Mouse (Mus musculus) CH12F3 (cell line): Measurements from ENCODE around the gene Hnrnph1.

Experiments
- in situ Hi-C: fragments of 300-500 bp; cut with MboI; formaldehyde crosslinking; loops from 2 replicates; pipeline ENCODE4 v1.14.3; 2020; ENCODE audit warnings: low sequenced_read_pairs

The Hnrnph1 gene

GRCm38 (mm10) chr11:50371911-50372310 is 4.9 kb upstream of the Hnrnph1 start:
- in situ Hi-C loops: no loop called here

GRCm38 (mm10) chr11:50373086-50373485 is 3.7 kb upstream of the Hnrnph1 start:
- in situ Hi-C loops: no loop called here

GRCm38 (mm10) chr11:50373621-50374020 is 3.2 kb upstream of the Hnrnph1 start:
- in situ Hi-C loops: no loop called here

- in situ Hi-C loops: no loop called here
Measured at GRCm38 (mm10) chr11:50374286-50375015, 2.3 kb upstream of the Hnrnph1 start.

- in situ Hi-C loops: no loop called here
Measured at GRCm38 (mm10) chr11:50375421-50375820, 1.4 kb upstream of the Hnrnph1 start.

- in situ Hi-C loops: no loop called here
Measured at GRCm38 (mm10) chr11:50376156-50376790, 517 bp upstream of the Hnrnph1 start.

- in situ Hi-C loops: no loop called here
Measured at GRCm38 (mm10) chr11:50377892-50378684, 1.3 kb downstream of the Hnrnph1 start.

- in situ Hi-C loops: no loop called here
Measured at GRCm38 (mm10) chr11:50379023-50379752, 2.4 kb downstream of the Hnrnph1 start.

GRCm38 (mm10) chr11:50381311-50381710 is 4.5 kb downstream of the Hnrnph1 start:
- in situ Hi-C loops: no loop called here

GRCm38 (mm10) chr11:50387167-50387679 is 10.4 kb downstream of the Hnrnph1 start:
- in situ Hi-C loops: no loop called here

GRCm38 (mm10) chr11:50387697-50388096 is 10.9 kb downstream of the Hnrnph1 start:
- in situ Hi-C loops: no loop called here

- in situ Hi-C loops: no loop called here
Measured at GRCm38 (mm10) chr11:50388217-50388929, 11.6 kb downstream of the Hnrnph1 start.

GRCm38 (mm10) chr11:50389011-50389410 is 12.2 kb downstream of the Hnrnph1 start:
- in situ Hi-C loops: no loop called here

- in situ Hi-C loops: no loop called here
Measured at GRCm38 (mm10) chr11:50389616-50390015, 12.8 kb downstream of the Hnrnph1 start.

- in situ Hi-C loops: no loop called here
Measured at GRCm38 (mm10) chr11:50391272-50391960, 14.6 kb downstream of the Hnrnph1 start.

GRCm38 (mm10) chr11:50393306-50393705 is 16.5 kb downstream of the Hnrnph1 start:
- in situ Hi-C loops: no loop called here

- in situ Hi-C loops: no loop called here
Measured at GRCm38 (mm10) chr11:50394731-50395130, 17.9 kb downstream of the Hnrnph1 start.

- in situ Hi-C loops: no loop called here
Measured at GRCm38 (mm10) chr11:50396766-50397307, 20.0 kb downstream of the Hnrnph1 start.

GRCm38 (mm10) chr11:50397316-50397715 is 20.5 kb downstream of the Hnrnph1 start:
- in situ Hi-C loops: no loop called here
